Mouse (Mus musculus): ENCODE measurements at regions not wholly inside any gene's neighbourhood (a gene's known extent, or its start where the extent isn't known, plus 50 kb on each side); places are given as distances from the start of the nearest gene placed in this dataset.

- no peak for ATAC-seq (ENCODE audit: insufficient read depth, low read depth)
- Histone ChIP-seq H3K4me3 (ENCODE audit: low read depth, low read length) (no peak overlapping the region), H3K36me3 (replicated peaks; ENCODE audit: control insufficient read depth, insufficient read depth, low read length) (no peaks in the 10 kb centered on the region), H3K4me2 (ENCODE audit: low read depth, low read length) (no peak overlapping the region), H3K9me3 (replicated peaks; ENCODE audit: control insufficient read depth, low read length) (no peaks in the 10 kb centered on the region), H3K9ac (replicated peaks; ENCODE audit: low read depth, low read length) (no peak overlapping the region), H3K4me1 (ENCODE audit: control insufficient read depth, insufficient read depth) (no peaks in the 10 kb centered on the region), H3K27ac (ENCODE audit: low read depth) (no peak overlapping the region), H3K27me3 (ENCODE audit: control insufficient read depth, insufficient read depth, low read length) (no peaks in the 10 kb centered on the region)
- 87% methylated on average over 11 of the region's 11 CpGs for WGBS
- DNase-seq (ENCODE audit: low spot score) = no peak
- TF ChIP-seq CTCF (IDR thresholded peaks at IDR 0.05; ENCODE audit: low read depth) (no peak), EP300 (IDR thresholded peaks at IDR 0.05; ENCODE audit: low read depth) (no peak)
These were observed 60.5 kb downstream of the Sec61b start for GRCm38 (mm10) chr4:47534959-47535358.

- H3K4me1 ChIP-seq (ENCODE audit: control insufficient read depth, insufficient read depth) = no peaks in the 10 kb centered on the region
- no peaks in the 10 kb centered on the region for H3K27me3 ChIP-seq (ENCODE audit: control insufficient read depth, insufficient read depth, low read length)
- TF ChIP-seq CTCF (IDR thresholded peaks at IDR 0.05; ENCODE audit: low read depth) (no peak), EP300 (IDR thresholded peaks at IDR 0.05; ENCODE audit: low read depth) (no peak)
- no peaks in the 10 kb centered on the region for H3K9me3 ChIP-seq (replicated peaks; ENCODE audit: control insufficient read depth, low read length)
- H3K9ac ChIP-seq (replicated peaks; ENCODE audit: low read depth, low read length) = no peak overlapping the region
- no peak overlapping the region for H3K4me2 ChIP-seq (ENCODE audit: low read depth, low read length)
- no peak overlapping the region for H3K27ac ChIP-seq (ENCODE audit: low read depth)
- ATAC-seq (ENCODE audit: insufficient read depth, low read depth) (no peak), DNase-seq (ENCODE audit: low spot score) (no peak)
- H3K4me3 ChIP-seq (ENCODE audit: low read depth, low read length) = no peak overlapping the region
- H3K36me3 ChIP-seq (replicated peaks; ENCODE audit: control insufficient read depth, insufficient read depth, low read length) = no peaks in the 10 kb centered on the region
- WGBS = 60% methylated on average over 3 of the region's 3 CpGs
These were observed 93.2 kb downstream of the Sec61b start for GRCm38 (mm10) chr4:47567694-47568093.

GRCm38 (mm10) chr4:47570846-47571245, 96.4 kb downstream of the Sec61b start:
- no peak overlapping the region for H3K4me2 ChIP-seq (ENCODE audit: low read depth, low read length)
- H3K4me1 ChIP-seq (ENCODE audit: control insufficient read depth, insufficient read depth) = no peaks in the 10 kb centered on the region
- no peak for DNase-seq (ENCODE audit: low spot score)
- H3K27ac ChIP-seq (ENCODE audit: low read depth) = no peak overlapping the region
- H3K27me3 ChIP-seq (ENCODE audit: control insufficient read depth, insufficient read depth, low read length) = no peaks in the 10 kb centered on the region
- TF ChIP-seq EP300 (IDR thresholded peaks at IDR 0.05; ENCODE audit: low read depth) = no peak
- TF ChIP-seq CTCF (IDR thresholded peaks at IDR 0.05; ENCODE audit: low read depth) = no peak
- 74% methylated on average over 5 of the region's 5 CpGs for WGBS
- no peaks in the 10 kb centered on the region for H3K9me3 ChIP-seq (replicated peaks; ENCODE audit: control insufficient read depth, low read length)
- no peaks in the 10 kb centered on the region for H3K36me3 ChIP-seq (replicated peaks; ENCODE audit: control insufficient read depth, insufficient read depth, low read length)
- no peak overlapping the region for H3K4me3 ChIP-seq (ENCODE audit: low read depth, low read length)
- no peak for ATAC-seq (ENCODE audit: insufficient read depth, low read depth)
- H3K9ac ChIP-seq (replicated peaks; ENCODE audit: low read depth, low read length) = no peak overlapping the region

GRCm38 (mm10) chr4:47576011-47576410, 101.6 kb downstream of the Sec61b start:
- Histone ChIP-seq H3K9ac (replicated peaks; ENCODE audit: low read depth, low read length) (no peak overlapping the region), H3K4me2 (ENCODE audit: low read depth, low read length) (no peak overlapping the region), H3K27me3 (ENCODE audit: control insufficient read depth, insufficient read depth, low read length) (no peaks in the 10 kb centered on the region), H3K27ac (ENCODE audit: low read depth) (no peak overlapping the region), H3K4me3 (ENCODE audit: low read depth, low read length) (no peak overlapping the region), H3K36me3 (replicated peaks; ENCODE audit: control insufficient read depth, insufficient read depth, low read length) (no peaks in the 10 kb centered on the region), H3K4me1 (ENCODE audit: control insufficient read depth, insufficient read depth) (no peaks in the 10 kb centered on the region), H3K9me3 (replicated peaks; ENCODE audit: control insufficient read depth, low read length) (no peaks in the 10 kb centered on the region)
- ATAC-seq (ENCODE audit: insufficient read depth, low read depth) (no peak), DNase-seq (ENCODE audit: low spot score) (no peak)
- TF ChIP-seq EP300 (IDR thresholded peaks at IDR 0.05; ENCODE audit: low read depth) (no peak), CTCF (IDR thresholded peaks at IDR 0.05; ENCODE audit: low read depth) (no peak)
- WGBS = 70% methylated on average over 4 of the region's 4 CpGs

- WGBS = 73% methylated on average over 3 of the region's 3 CpGs
- Histone ChIP-seq H3K4me1 (ENCODE audit: control insufficient read depth, insufficient read depth) (no peaks in the 10 kb centered on the region), H3K4me2 (ENCODE audit: low read depth, low read length) (no peak overlapping the region), H3K9me3 (replicated peaks; ENCODE audit: control insufficient read depth, low read length) (no peaks in the 10 kb centered on the region), H3K4me3 (ENCODE audit: low read depth, low read length) (no peak overlapping the region), H3K27me3 (ENCODE audit: control insufficient read depth, insufficient read depth, low read length) (no peaks in the 10 kb centered on the region), H3K27ac (ENCODE audit: low read depth) (no peak overlapping the region), H3K36me3 (replicated peaks; ENCODE audit: control insufficient read depth, insufficient read depth, low read length) (no peaks in the 10 kb centered on the region), H3K9ac (replicated peaks; ENCODE audit: low read depth, low read length) (no peak overlapping the region)
- peak; percentile 75 for ATAC-seq (ENCODE audit: insufficient read depth, low read depth)
- TF ChIP-seq EP300 (IDR thresholded peaks at IDR 0.05; ENCODE audit: low read depth) (no peak), CTCF (IDR thresholded peaks at IDR 0.05; ENCODE audit: low read depth) (peak; percentile 77)
- peak; percentile 65 for DNase-seq (ENCODE audit: low spot score)
These were observed 103.0 kb downstream of the Sec61b start for GRCm38 (mm10) chr4:47577490-47577889.

- WGBS = 49% methylated on average over 10 of the region's 10 CpGs
- Histone ChIP-seq H3K9me3 (replicated peaks; ENCODE audit: control insufficient read depth, low read length) (no peaks in the 10 kb centered on the region), H3K36me3 (replicated peaks; ENCODE audit: control insufficient read depth, insufficient read depth, low read length) (no peaks in the 10 kb centered on the region), H3K27me3 (ENCODE audit: control insufficient read depth, insufficient read depth, low read length) (no peaks in the 10 kb centered on the region), H3K9ac (replicated peaks; ENCODE audit: low read depth, low read length) (no peak overlapping the region), H3K4me1 (ENCODE audit: control insufficient read depth, insufficient read depth) (no peaks in the 10 kb centered on the region), H3K4me3 (ENCODE audit: low read depth, low read length) (no peak overlapping the region), H3K27ac (ENCODE audit: low read depth) (no peak overlapping the region), H3K4me2 (ENCODE audit: low read depth, low read length) (no peak overlapping the region)
- ATAC-seq (ENCODE audit: insufficient read depth, low read depth) (no peak), DNase-seq (ENCODE audit: low spot score) (no peak)
- TF ChIP-seq CTCF (IDR thresholded peaks at IDR 0.05; ENCODE audit: low read depth) = no peak
- no peak for TF ChIP-seq EP300 (IDR thresholded peaks at IDR 0.05; ENCODE audit: low read depth)
These were observed 104.2 kb downstream of the Sec61b start for GRCm38 (mm10) chr4:47578637-47579036.

Measured in heart, postnatal 0 days (tissue).